ENCODE assay signal across 9 mouse cellular contexts in the genomic region with DNA sequence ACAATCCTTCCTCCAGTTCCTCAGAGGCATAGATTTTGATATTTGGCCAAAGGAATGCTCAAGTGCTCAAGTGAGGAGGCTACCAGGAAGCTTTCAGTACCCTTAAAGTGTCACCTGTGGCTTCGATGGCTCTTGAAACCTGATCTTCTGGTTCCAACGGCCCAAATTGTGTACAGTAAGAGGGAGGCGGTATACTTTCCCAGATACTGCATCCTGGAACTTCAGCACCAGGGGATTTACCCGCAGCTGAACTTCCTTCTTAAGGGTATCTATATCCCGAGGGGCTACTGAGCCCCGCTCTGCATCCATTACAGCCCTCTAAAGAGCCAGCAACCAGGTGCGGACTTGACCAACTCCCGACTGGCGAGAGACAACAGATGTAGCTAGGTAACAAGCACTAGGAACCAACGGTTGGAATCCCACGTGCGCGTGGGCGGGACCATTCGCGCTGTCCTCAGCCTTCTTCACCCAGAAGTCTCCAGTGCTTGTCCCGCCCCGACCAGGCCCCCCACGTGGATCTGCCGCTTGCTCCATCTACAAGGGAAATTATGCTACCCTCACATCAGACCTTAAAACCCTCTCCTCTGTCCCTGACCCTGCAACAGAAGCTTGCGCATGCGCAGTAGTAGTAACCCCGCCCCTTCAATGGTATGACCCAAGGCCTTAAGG. TPM values are rescaled to one million over a fixed set of nuclear protein-coding genes. Genes with fewer than 3 reads are reported as not detected.
DNase-seq lines count a peak whose midpoint lies in the region; ATAC-seq and TF ChIP-seq lines count a peak whose summit lies in the region.
"Had no signal": no experiment of that assay in that cellular context is flagged by ENCODE, and none has a peak within 500 bp of the region (broad histone marks: within the 10 kb centered on the region; RNA-seq: fewer than 3 reads in every experiment).

TSS of gene Gm7173 (minus strand) at position 309 of the 669 bp plus-strand sequence.

- no peak for TF ChIP-seq EP300 in liver, postnatal 0 days (IDR thresholded peaks at IDR 0.05; ENCODE audit: low read depth)

- no peak within 1 kb of the TSS for H3K27ac ChIP-seq in forebrain, embryonic 13.5 days
- no peak within 1 kb of the TSS for H3K27ac ChIP-seq in hindbrain, embryonic 11.5 days (ENCODE audit: low read depth, low read length)
- no peak within 1 kb of the TSS for H3K27ac ChIP-seq in liver, postnatal 0 days (ENCODE audit: low read depth)

- H3K9me3 ChIP-seq in E14TG2a.4 (ENCODE audit: low read length), result no peaks in the 10 kb centered on the region
- no peaks in the 10 kb centered on the region for H3K9me3 ChIP-seq in forebrain, embryonic 13.5 days (replicated peaks)
- H3K9me3 ChIP-seq in hindbrain, embryonic 11.5 days (ENCODE audit: control insufficient read depth, low read length), result no peaks in the 10 kb centered on the region
- H3K9me3 ChIP-seq in liver, postnatal 0 days (ENCODE audit: low read length), result no peaks in the 10 kb centered on the region

- peak; percentile 52; the same call in 1 of the 2 replicates for ATAC-seq in cerebellum, adult (ENCODE audit: insufficient number of reproducible peaks, low FRiP score, low TSS enrichment)
- ATAC-seq in forebrain, embryonic 13.5 days, result peak; percentile 90
- peak; percentile 90 for ATAC-seq in hindbrain, embryonic 11.5 days (ENCODE audit: low FRiP score)
- peak; percentile 62 for ATAC-seq in liver, postnatal 0 days

- peak within 1 kb of the TSS; percentile 55 for H3K4me2 ChIP-seq in forebrain, embryonic 13.5 days
- peak within 1 kb of the TSS; percentile 38 for H3K4me2 ChIP-seq in hindbrain, embryonic 11.5 days (replicated peaks; ENCODE audit: low read depth, low read length)
- H3K4me2 ChIP-seq in liver, postnatal 0 days (ENCODE audit: low read depth, low read length), result peak within 1 kb of the TSS; percentile 49

- peak within 1 kb of the TSS; percentile 37; the same call in 1 of the 2 replicates for H3K9ac ChIP-seq in forebrain, embryonic 13.5 days
- no peak within 1 kb of the TSS for H3K9ac ChIP-seq in hindbrain, embryonic 11.5 days (ENCODE audit: low read depth, low read length)
- no peak within 1 kb of the TSS for H3K9ac ChIP-seq in liver, postnatal 0 days (replicated peaks)

- no peaks in the 10 kb centered on the region for H3K27me3 ChIP-seq in E14TG2a.4 (ENCODE audit: insufficient read depth, low read length)
- no peaks in the 10 kb centered on the region for H3K27me3 ChIP-seq in forebrain, embryonic 13.5 days
- no peaks in the 10 kb centered on the region for H3K27me3 ChIP-seq in hindbrain, embryonic 11.5 days (ENCODE audit: control insufficient read depth, insufficient read depth, low read length)
- H3K27me3 ChIP-seq in liver, postnatal 0 days (ENCODE audit: insufficient read depth, low read length), result no peaks in the 10 kb centered on the region

- TF ChIP-seq CTCF in E14TG2a.4 (conservative IDR thresholded peaks at IDR 0.05; ENCODE audit: low read length), result no peak
- no peak for TF ChIP-seq CTCF in liver, postnatal 0 days (IDR thresholded peaks at IDR 0.05; ENCODE audit: low read depth)

- H3K4me3 ChIP-seq in E14TG2a.4 (replicated peaks; ENCODE audit: low read length), result peak within 1 kb of the TSS; percentile 56
- peak within 1 kb of the TSS; percentile 40 for H3K4me3 ChIP-seq in forebrain, embryonic 13.5 days
- H3K4me3 ChIP-seq in hindbrain, embryonic 11.5 days (ENCODE audit: low read depth, low read length), result peak within 1 kb of the TSS; percentile 28
- peak within 1 kb of the TSS; percentile 22; the same call in 1 of the 2 replicates for H3K4me3 ChIP-seq in liver, postnatal 0 days (ENCODE audit: low read depth, low read length)

- WGBS in forebrain, embryonic 13.5 days, result 31% methylated on average over 23 of the region's 23 CpGs
- 28% methylated on average over 23 of the region's 23 CpGs for WGBS in hindbrain, embryonic 11.5 days
- 18% methylated on average over 23 of the region's 23 CpGs for WGBS in liver, postnatal 0 days (ENCODE audit: insufficient replicate concordance)

- no peaks in the 10 kb centered on the region for H3K36me3 ChIP-seq in E14TG2a.4 (ENCODE audit: insufficient read depth, low read length)
- H3K36me3 ChIP-seq in forebrain, embryonic 13.5 days (ENCODE audit: poor library complexity, severe bottlenecking), result no peaks in the 10 kb centered on the region
- H3K36me3 ChIP-seq in hindbrain, embryonic 11.5 days (ENCODE audit: control insufficient read depth, insufficient read depth, low read length), result no peaks in the 10 kb centered on the region
- H3K36me3 ChIP-seq in liver, postnatal 0 days (replicated peaks; ENCODE audit: insufficient read depth, low read length), result no peaks in the 10 kb centered on the region
- H3K36me3 ChIP-seq: G1E had no signal

- DNase-seq in hindbrain, embryonic 11.5 days (ENCODE audit: low spot score), result peak; percentile 45
- peak; percentile 24 for DNase-seq in layer of hippocampus, adult 9-10 months (ENCODE audit: low spot score)
- DNase-seq in liver, postnatal 0 days, result peak; percentile 13
- peak; percentile 11 for DNase-seq in ovary, adult 18-20 months (ENCODE audit: low spot score)
- no peak for DNase-seq in c-Kit-positive CD71-positive TER-119-positive erythroid progenitor cells, embryonic 14.5 days (ENCODE audit: low spot score)

- no peaks in the 10 kb centered on the region for H3K4me1 ChIP-seq in E14TG2a.4 (replicated peaks; ENCODE audit: low read depth, low read length)
- H3K4me1 ChIP-seq in forebrain, embryonic 13.5 days, result no peaks in the 10 kb centered on the region
- H3K4me1 ChIP-seq in hindbrain, embryonic 11.5 days (replicated peaks; ENCODE audit: control insufficient read depth, insufficient read depth, low read length), result no peaks in the 10 kb centered on the region
- H3K4me1 ChIP-seq in liver, postnatal 0 days (ENCODE audit: insufficient read depth), result no peaks in the 10 kb centered on the region

RNA-seq across cellular contexts. Expression of gene Gm7173, which starts in this region (rescaled TPM):
- 0.67 and 0.76 TPM in 2 replicates for polyA plus RNA-seq in forebrain, embryonic 13.5 days (2015; fragmentation: Nextera tagmentation; extraction: Ambion mirVana)
- polyA plus RNA-seq in hindbrain, embryonic 11.5 days (2014; fragmentation: Nextera tagmentation; extraction: Ambion mirVana), result 1.0 TPM in 2 replicates
- not detected in 2 replicates for polyA plus RNA-seq in liver, postnatal 0 days (2015; fragmentation: Nextera tagmentation; extraction: Ambion mirVana)
- polyA plus RNA-seq: G1E had no signal

Comparison
In these comparisons a context has a peak if more than half of its experiments do, and no peak if none do; other contexts are left out.
1. Peak in ATAC-seq, H3K4me3 ChIP-seq, H3K9ac ChIP-seq and H3K4me2 ChIP-seq in forebrain, embryonic 13.5 days; RNA of the gene not detected or under 1 TPM.
2. Peak in DNase-seq, ATAC-seq, H3K4me3 ChIP-seq and H3K4me2 ChIP-seq in liver, postnatal 0 days; RNA of the gene not detected or under 1 TPM.